Comparison of ENCODE assay signal across 10 mouse cellular contexts in genomic region chr7:19871137-19871621, GRCm38 (mm10). TPM values are rescaled to one million over a fixed set of nuclear protein-coding genes. Genes with fewer than 3 reads are reported as not detected.
A peak's percentile ranks its signal among the peaks of the same experiment; 100 is the strongest.
DNase-seq lines count a peak whose midpoint lies in the region; ATAC-seq and TF ChIP-seq lines count a peak whose summit lies in the region.
"Had no signal": no experiment of that assay in that cellular context is flagged by ENCODE, and none has a peak within 500 bp of the region (broad histone marks: within the 10 kb centered on the region; RNA-seq: fewer than 3 reads in every experiment).

No protein-coding gene starts in this region.

- H3K27me3 ChIP-seq in kidney, embryonic 15.5 days = no peaks in the 10 kb centered on the region
- no peaks in the 10 kb centered on the region for H3K27me3 ChIP-seq in heart, embryonic 15.5 days
- no peaks in the 10 kb centered on the region for H3K27me3 ChIP-seq in lung, postnatal 0 days (replicated peaks; ENCODE audit: insufficient read depth, low read length)
- H3K27me3 ChIP-seq in forebrain, embryonic 16.5 days (replicated peaks; ENCODE audit: control insufficient read depth, insufficient read depth, low read length) = no peaks in the 10 kb centered on the region
- H3K27me3 ChIP-seq: midbrain, embryonic 12.5 days had no signal

- H3K9ac ChIP-seq in kidney, embryonic 15.5 days = no peak overlapping the region
- H3K9ac ChIP-seq in heart, embryonic 15.5 days = no peak overlapping the region
- no peak overlapping the region for H3K9ac ChIP-seq in lung, postnatal 0 days (replicated peaks; ENCODE audit: low read depth)
- no peak overlapping the region for H3K9ac ChIP-seq in forebrain, embryonic 16.5 days (replicated peaks; ENCODE audit: low read depth, low read length)
- H3K9ac ChIP-seq: midbrain, embryonic 12.5 days had no signal

- peak; percentile 53; the same call in 1 of the 2 replicates for TF ChIP-seq EP300 in lung, postnatal 0 days (IDR thresholded peaks at IDR 0.05)

- H3K4me2 ChIP-seq in kidney, embryonic 15.5 days = no peak overlapping the region
- no peak overlapping the region for H3K4me2 ChIP-seq in heart, embryonic 15.5 days
- H3K4me2 ChIP-seq in lung, postnatal 0 days (replicated peaks; ENCODE audit: low read depth, low read length) = peak overlapping the region; percentile 11; the same call in 1 of the 2 replicates
- H3K4me2 ChIP-seq in forebrain, embryonic 16.5 days (ENCODE audit: low read length) = no peak overlapping the region
- H3K4me2 ChIP-seq: midbrain, embryonic 12.5 days had no signal

- ATAC-seq in kidney, embryonic 15.5 days (replicated peaks; ENCODE audit: low FRiP score) = no peak
- ATAC-seq in heart, embryonic 15.5 days (replicated peaks; ENCODE audit: insufficient number of reproducible peaks, insufficient read depth, low FRiP score, low read depth) = no peak; the same call in 1 of the 2 replicates
- peak; percentile 66 for ATAC-seq in lung, postnatal 0 days
- no peak for ATAC-seq in forebrain, embryonic 16.5 days

- 65% methylated on average over 10 of the region's 10 CpGs for WGBS in kidney, embryonic 15.5 days
- 48% methylated on average over 10 of the region's 10 CpGs for WGBS in heart, embryonic 15.5 days
- 42% methylated on average over 10 of the region's 10 CpGs for WGBS in lung, postnatal 0 days
- WGBS in forebrain, embryonic 16.5 days = 71% methylated on average over 10 of the region's 10 CpGs

- no peaks in the 10 kb centered on the region for H3K4me1 ChIP-seq in kidney, embryonic 15.5 days
- peaks cover 13% of the 10 kb centered on the region for H3K4me1 ChIP-seq in heart, embryonic 15.5 days (replicated peaks)
- no peaks in the 10 kb centered on the region for H3K4me1 ChIP-seq in lung, postnatal 0 days (ENCODE audit: insufficient read depth, low read depth, low read length)
- H3K4me1 ChIP-seq in forebrain, embryonic 16.5 days (replicated peaks; ENCODE audit: control insufficient read depth, insufficient read depth, low read length) = no peaks in the 10 kb centered on the region
- H3K4me1 ChIP-seq: midbrain, embryonic 12.5 days had no signal

- no peak overlapping the region for H3K4me3 ChIP-seq in kidney, embryonic 15.5 days (replicated peaks)
- no peak overlapping the region for H3K4me3 ChIP-seq in heart, embryonic 15.5 days
- no peak overlapping the region for H3K4me3 ChIP-seq in lung, postnatal 0 days (ENCODE audit: low read depth, low read length)
- H3K4me3 ChIP-seq in forebrain, embryonic 16.5 days (replicated peaks; ENCODE audit: low read length) = no peak overlapping the region
- H3K4me3 ChIP-seq: midbrain, embryonic 12.5 days had no signal

- no peaks in the 10 kb centered on the region for H3K36me3 ChIP-seq in kidney, embryonic 15.5 days
- no peaks in the 10 kb centered on the region for H3K36me3 ChIP-seq in heart, embryonic 15.5 days
- H3K36me3 ChIP-seq in lung, postnatal 0 days (ENCODE audit: insufficient read depth, low read length) = no peaks in the 10 kb centered on the region
- H3K36me3 ChIP-seq in forebrain, embryonic 16.5 days (ENCODE audit: control insufficient read depth, insufficient read depth) = no peaks in the 10 kb centered on the region
- H3K36me3 ChIP-seq: midbrain, embryonic 12.5 days had no signal

- DNase-seq in kidney, adult 11 months = peak; percentile 51
- DNase-seq in lung, postnatal 0 days (ENCODE audit: low spot score) = peak; percentile 51
- peak; percentile 50 for DNase-seq in thymus, postnatal 0 days (ENCODE audit: low spot score)
- no peak for DNase-seq in frontal cortex, postnatal 14 days (ENCODE audit: low spot score in 2 of 2)
- no peak for DNase-seq in frontal cortex, postnatal 25 days (ENCODE audit: low spot score in 2 of 2)

- no peaks in the 10 kb centered on the region for H3K9me3 ChIP-seq in kidney, embryonic 15.5 days (replicated peaks)
- H3K9me3 ChIP-seq in heart, embryonic 15.5 days (replicated peaks) = no peaks in the 10 kb centered on the region
- H3K9me3 ChIP-seq in lung, postnatal 0 days (ENCODE audit: low read length) = no peaks in the 10 kb centered on the region
- no peaks in the 10 kb centered on the region for H3K9me3 ChIP-seq in forebrain, embryonic 16.5 days (ENCODE audit: control insufficient read depth, low read length)
- H3K9me3 ChIP-seq: midbrain, embryonic 12.5 days had no signal

- H3K27ac ChIP-seq in kidney, embryonic 15.5 days = no peak overlapping the region
- H3K27ac ChIP-seq in heart, embryonic 15.5 days = 0 out of 2 replicates have a peak overlapping the region, but pooled peaks have one; percentile 38
- H3K27ac ChIP-seq in lung, postnatal 0 days (ENCODE audit: low read length) = no peak overlapping the region
- no peak overlapping the region for H3K27ac ChIP-seq in forebrain, embryonic 16.5 days (ENCODE audit: low read length)
- H3K27ac ChIP-seq: midbrain, embryonic 12.5 days had no signal

- no peak for TF ChIP-seq CTCF in lung, postnatal 0 days (IDR thresholded peaks at IDR 0.05)

RNA-seq across cellular contexts. Expression of gene Ceacam16, which starts 10.1 kb away (rescaled TPM):
- polyA plus RNA-seq in kidney, embryonic 15.5 days (2015; fragmentation: Nextera tagmentation; extraction: Ambion mirVana) = not detected in 2 replicates
- not detected in 2 replicates for polyA plus RNA-seq in heart, embryonic 15.5 days (2015; fragmentation: Nextera tagmentation; extraction: Ambion mirVana)
- polyA plus RNA-seq in lung, postnatal 0 days (2015; fragmentation: Nextera tagmentation; extraction: Ambion mirVana) = 0.13 and 0.18 TPM in 2 replicates
- 0.46 and 0.59 TPM in 2 replicates for polyA plus RNA-seq in thymus, postnatal 0 days (2015; fragmentation: Nextera tagmentation; extraction: Ambion mirVana)
- polyA plus RNA-seq in forebrain, embryonic 16.5 days (2015; fragmentation: Nextera tagmentation; extraction: Ambion mirVana) = 0.46 and 0.77 TPM in 2 replicates
- polyA plus RNA-seq: frontal cortex, adult 2 months had no signal

RNA-seq across cellular contexts. Expression of gene Ceacam19, which starts 16.6 kb away (rescaled TPM):
- 0.09 TPM in 1 of 2 replicates, not detected in the other for polyA plus RNA-seq in kidney, embryonic 15.5 days (2015; fragmentation: Nextera tagmentation; extraction: Ambion mirVana)
- not detected in 2 replicates for polyA plus RNA-seq in heart, embryonic 15.5 days (2015; fragmentation: Nextera tagmentation; extraction: Ambion mirVana)
- polyA plus RNA-seq in lung, postnatal 0 days (2015; fragmentation: Nextera tagmentation; extraction: Ambion mirVana) = 0.04 TPM in 1 of 2 replicates, not detected in the other
- 0.10 and 0.14 TPM in 2 replicates for polyA plus RNA-seq in thymus, postnatal 0 days (2015; fragmentation: Nextera tagmentation; extraction: Ambion mirVana)
- not detected in 2 replicates for polyA plus RNA-seq in forebrain, embryonic 16.5 days (2015; fragmentation: Nextera tagmentation; extraction: Ambion mirVana)
- polyA plus RNA-seq: frontal cortex, adult 2 months; midbrain, embryonic 12.5 days had no signal

RNA-seq across cellular contexts. Expression of gene Gm19345, which starts 19.4 kb away (rescaled TPM):
- polyA plus RNA-seq in kidney, embryonic 15.5 days (2015; fragmentation: Nextera tagmentation; extraction: Ambion mirVana) = 0.16 TPM in 1 of 2 replicates, not detected in the other
- polyA plus RNA-seq in heart, embryonic 15.5 days (2015; fragmentation: Nextera tagmentation; extraction: Ambion mirVana) = not detected in 2 replicates
- polyA plus RNA-seq in lung, postnatal 0 days (2015; fragmentation: Nextera tagmentation; extraction: Ambion mirVana) = 0.12 and 0.24 TPM in 2 replicates
- not detected in 2 replicates for polyA plus RNA-seq in thymus, postnatal 0 days (2015; fragmentation: Nextera tagmentation; extraction: Ambion mirVana)
- 8.8 and 11.8 TPM in 2 replicates for polyA plus RNA-seq in forebrain, embryonic 16.5 days (2015; fragmentation: Nextera tagmentation; extraction: Ambion mirVana)

RNA-seq across cellular contexts. Expression of gene Bcl3, which starts 48.6 kb away (rescaled TPM):
- polyA plus RNA-seq in kidney, embryonic 15.5 days (2015; fragmentation: Nextera tagmentation; extraction: Ambion mirVana) = 3.9 and 4.9 TPM in 2 replicates
- polyA plus RNA-seq in heart, embryonic 15.5 days (2015; fragmentation: Nextera tagmentation; extraction: Ambion mirVana) = 2.0 and 4.7 TPM in 2 replicates
- 8.3 and 20.0 TPM in 2 replicates for polyA plus RNA-seq in lung, postnatal 0 days (2015; fragmentation: Nextera tagmentation; extraction: Ambion mirVana)
- 9.5 and 13.1 TPM in 2 replicates for polyA plus RNA-seq in thymus, postnatal 0 days (2015; fragmentation: Nextera tagmentation; extraction: Ambion mirVana)
- 0.30 and 0.92 TPM in 2 replicates for polyA plus RNA-seq in forebrain, embryonic 16.5 days (2015; fragmentation: Nextera tagmentation; extraction: Ambion mirVana)

RNA-seq across cellular contexts. Expression of gene Pvr, which starts 49.8 kb away (rescaled TPM):
- 13.7 and 13.9 TPM in 2 replicates for polyA plus RNA-seq in kidney, embryonic 15.5 days (2015; fragmentation: Nextera tagmentation; extraction: Ambion mirVana)
- polyA plus RNA-seq in heart, embryonic 15.5 days (2015; fragmentation: Nextera tagmentation; extraction: Ambion mirVana) = 15.2 and 16.1 TPM in 2 replicates
- 20.8 and 24.3 TPM in 2 replicates for polyA plus RNA-seq in lung, postnatal 0 days (2015; fragmentation: Nextera tagmentation; extraction: Ambion mirVana)
- 33.7 and 52.4 TPM in 2 replicates for polyA plus RNA-seq in thymus, postnatal 0 days (2015; fragmentation: Nextera tagmentation; extraction: Ambion mirVana)
- polyA plus RNA-seq in forebrain, embryonic 16.5 days (2015; fragmentation: Nextera tagmentation; extraction: Ambion mirVana) = 7.6 and 10.3 TPM in 2 replicates

Comparison
In these comparisons a context has a peak if more than half of its experiments do, and no peak if none do; other contexts are left out.
1. DNase-seq: peak in kidney, adult 11 months (single experiment), lung, postnatal 0 days (single experiment) and thymus, postnatal 0 days (single experiment); none in frontal cortex, postnatal 14 days (0 of 2) and frontal cortex, postnatal 25 days (0 of 2).